Mouse (Mus musculus): ENCODE measurements around the gene Mnx1.

The Mnx1 gene

DNA sequence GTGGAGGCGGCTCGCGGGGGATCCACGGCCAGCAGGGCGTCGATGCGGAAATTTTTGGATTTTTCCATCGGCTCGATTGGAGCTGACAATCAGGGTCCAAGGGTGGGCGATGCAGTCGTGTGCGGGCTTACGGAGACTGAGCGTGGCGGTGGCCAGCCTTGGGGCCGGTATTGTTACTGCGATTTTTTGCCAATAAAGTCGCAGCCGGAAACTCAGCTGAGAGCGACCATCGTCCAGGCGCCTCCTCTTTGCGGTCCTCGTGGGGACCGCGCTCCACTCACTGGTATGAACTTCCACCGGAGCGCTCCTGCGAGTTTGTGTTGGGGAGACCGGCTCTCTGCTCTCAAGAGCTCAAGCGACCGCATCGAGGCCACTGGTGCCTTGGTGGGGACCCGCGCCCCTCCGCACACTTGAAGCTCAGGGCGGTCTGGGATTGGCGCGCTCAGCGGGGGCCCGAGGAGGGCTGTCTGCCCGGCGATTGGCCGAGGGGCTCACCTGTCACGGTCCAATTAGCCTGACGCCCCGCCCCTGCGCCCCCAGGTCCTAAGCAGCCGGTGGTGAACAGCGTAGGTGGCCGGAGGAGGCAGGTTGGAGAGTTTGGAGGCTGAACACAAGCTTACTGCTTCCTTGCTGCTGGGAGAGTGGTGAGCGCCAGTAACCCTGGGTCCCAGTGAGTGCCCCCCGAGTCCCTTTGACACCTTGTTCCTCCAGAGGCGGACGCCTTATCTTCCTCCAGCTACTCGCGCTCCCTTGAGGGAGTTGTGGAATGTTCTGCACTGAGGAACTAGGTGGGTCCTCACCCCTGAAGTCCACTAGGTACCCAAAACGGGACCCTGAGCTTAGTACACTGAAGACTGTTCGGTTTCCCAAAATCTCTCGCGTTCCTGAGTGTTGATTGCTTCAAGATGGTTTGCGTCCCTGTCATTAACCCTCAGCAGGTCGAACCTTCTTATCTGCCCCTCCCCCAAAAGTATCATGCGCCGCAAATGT, at the start of gene Mnx1:
Gene Mnx1, minus strand, starts transcription at position 263 of the 990 bp plus-strand sequence.
- DNase-seq (ENCODE audit: low spot score in 2 of 2): no peak

DNA sequence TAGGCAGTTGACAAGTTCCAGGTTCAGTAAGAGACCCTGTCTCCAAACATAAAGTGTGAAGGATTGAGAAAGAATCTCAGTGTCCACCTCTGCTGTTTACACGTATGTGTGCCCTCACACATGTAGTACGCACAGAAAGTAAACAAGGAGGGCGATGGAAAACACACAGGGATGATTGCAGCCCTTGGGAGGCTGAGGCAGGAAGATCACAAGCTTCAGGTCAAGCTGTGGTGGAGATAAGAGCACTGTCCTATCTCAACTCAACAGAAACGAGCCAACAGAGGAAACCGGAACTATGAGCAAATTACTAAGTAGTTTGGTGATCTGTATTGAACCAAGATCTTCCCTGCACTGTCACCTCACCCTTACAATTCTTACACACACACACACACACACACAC, 38.2 kb upstream of the Mnx1 start:
- DNase-seq (ENCODE audit: low spot score in 2 of 2): no peak

GRCm38 (mm10) chr5:29515888-29516287, 37.6 kb upstream of the Mnx1 start:
- no peak for DNase-seq (ENCODE audit: low spot score in 2 of 2)

GRCm38 (mm10) chr5:29507013-29507412, 28.7 kb upstream of the Mnx1 start:
- DNase-seq (ENCODE audit: low spot score in 2 of 2): no peak

- DNase-seq (ENCODE audit: low spot score in 2 of 2): no peak
Observed at GRCm38 (mm10) chr5:29487321-29487720, 9.1 kb upstream of the Mnx1 start.

DNA sequence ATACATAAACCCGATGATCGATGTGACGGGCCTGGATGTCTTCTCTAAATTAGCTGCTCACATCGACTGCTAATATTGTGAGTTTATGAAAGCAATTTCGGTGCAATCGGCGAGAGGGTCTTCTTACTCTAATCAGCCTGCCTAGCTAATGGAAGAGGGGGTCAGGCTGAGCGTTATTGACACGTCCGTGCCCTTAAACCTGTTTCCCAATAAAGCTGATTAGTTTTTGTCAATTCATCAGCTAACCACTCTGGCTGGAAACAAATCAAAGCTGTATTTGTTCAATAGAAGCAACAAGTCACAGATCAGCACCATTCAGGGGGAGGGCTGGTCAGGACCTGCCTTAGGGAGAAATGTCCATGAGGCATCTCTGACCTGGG, 7.7 kb upstream of the Mnx1 start:
- no peak for DNase-seq (ENCODE audit: low spot score in 2 of 2)

- DNase-seq (ENCODE audit: low spot score in 2 of 2): no peak
Observed at GRCm38 (mm10) chr5:29484965-29485940, 7.0 kb upstream of the Mnx1 start.

DNA sequence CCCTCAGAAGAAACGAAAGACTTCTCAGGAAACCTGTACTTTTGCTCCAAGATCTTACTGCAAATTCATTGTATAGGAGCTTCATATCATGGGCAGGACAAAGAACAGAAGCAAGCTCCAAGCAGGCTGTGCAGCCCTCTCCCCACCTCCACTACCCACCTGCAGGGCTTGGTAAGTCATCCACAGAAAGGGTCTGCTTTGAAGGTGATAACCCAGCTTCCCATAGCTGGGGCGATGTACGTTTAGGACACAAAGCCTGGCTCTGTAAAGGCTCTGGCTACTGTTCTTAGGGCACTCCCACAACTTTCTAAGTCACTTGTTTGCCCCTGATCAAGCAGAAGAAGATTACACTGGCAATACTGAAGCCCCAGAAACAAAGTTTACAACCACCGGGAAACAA, 5.5 kb upstream of the Mnx1 start:
- no peak for DNase-seq (ENCODE audit: low spot score in 2 of 2)

DNA sequence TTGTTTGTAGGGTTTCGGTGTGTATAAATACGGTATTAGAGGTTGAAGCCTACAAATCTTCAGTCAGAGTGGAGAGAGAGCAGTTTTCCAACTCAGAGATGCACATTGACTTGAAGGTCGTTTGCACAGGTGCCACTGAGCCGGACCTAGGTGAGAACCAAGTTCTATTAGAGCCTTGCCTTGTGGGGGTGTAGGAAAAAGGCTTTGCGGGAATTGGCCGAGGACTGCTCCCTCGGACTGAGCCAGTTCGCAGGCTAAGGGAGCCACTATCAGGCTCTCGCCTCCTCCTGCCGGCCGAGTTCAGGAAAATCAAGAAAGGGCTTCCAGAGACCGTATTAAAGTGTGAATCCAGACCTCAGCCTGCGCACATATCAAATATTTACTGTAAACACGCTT, 926 bp upstream of the Mnx1 start:
- DNase-seq (ENCODE audit: low spot score in 2 of 2): no peak

GRCm38 (mm10) chr5:29477474-29478207, 629 bp downstream of the Mnx1 start:
- DNase-seq (ENCODE audit: low spot score in 2 of 2): no peak

DNA sequence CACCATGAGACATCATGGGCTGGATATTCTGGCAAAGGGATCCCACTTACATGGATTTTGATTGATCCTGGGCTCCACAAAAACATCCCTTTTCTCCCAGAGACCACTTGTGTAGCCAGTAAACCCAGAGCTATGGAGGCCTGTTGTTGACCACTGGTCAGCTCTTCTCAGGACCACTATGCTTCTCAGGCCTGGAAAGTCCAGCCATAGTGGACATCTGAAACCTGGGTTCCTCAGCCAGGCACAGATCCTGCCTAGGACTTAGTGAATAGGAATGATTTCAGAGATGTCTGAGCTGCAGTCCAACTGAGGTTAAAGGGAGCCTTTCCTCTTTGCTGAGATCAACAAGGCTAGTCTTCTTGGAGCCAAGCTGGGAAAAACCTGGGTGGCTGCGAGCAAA, 2.2 kb downstream of the Mnx1 start:
- no peak for DNase-seq (ENCODE audit: low spot score in 2 of 2)

GRCm38 (mm10) chr5:29475556-29475955, 2.7 kb downstream of the Mnx1 start:
- no peak for DNase-seq (ENCODE audit: low spot score in 2 of 2)

- no peak for DNase-seq (ENCODE audit: low spot score in 2 of 2)
Observed at GRCm38 (mm10) chr5:29475041-29475440, 3.2 kb downstream of the Mnx1 start.

DNA sequence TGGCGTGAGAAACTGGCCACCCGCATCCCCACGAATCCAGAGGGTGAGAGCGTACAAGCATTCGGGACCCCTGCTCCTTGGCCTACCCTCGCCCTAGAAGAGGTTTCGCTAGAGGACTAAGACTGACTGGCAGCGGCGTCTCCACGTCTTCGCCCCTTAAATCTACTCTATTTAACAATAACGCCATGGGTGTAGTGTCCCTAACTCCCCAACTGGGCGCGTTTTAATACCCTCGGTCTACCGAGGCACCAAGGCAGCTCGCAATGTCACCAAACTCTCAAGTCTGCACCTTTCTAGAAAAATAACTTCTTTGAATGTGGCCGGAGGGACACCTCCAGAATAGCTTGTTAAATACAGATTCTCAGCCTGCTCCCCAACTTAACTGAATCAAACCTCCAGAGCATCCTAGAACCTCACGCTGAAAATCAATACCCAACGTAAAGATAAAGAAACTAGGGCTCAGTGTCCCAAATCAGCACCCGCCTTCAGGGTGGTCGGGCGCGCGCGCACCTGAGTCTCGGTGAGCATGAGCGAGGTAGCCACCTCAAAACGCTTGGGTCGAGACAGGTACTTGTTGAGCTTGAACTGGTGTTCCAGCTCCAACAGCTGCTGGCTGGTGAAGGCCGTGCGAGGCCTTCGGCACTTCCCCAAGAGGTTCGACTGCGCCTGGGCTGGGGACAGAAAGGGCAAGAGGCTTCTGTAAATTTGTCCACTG, 3.9 kb downstream of the Mnx1 start:
- no peak for DNase-seq (ENCODE audit: low spot score in 2 of 2)

DNA sequence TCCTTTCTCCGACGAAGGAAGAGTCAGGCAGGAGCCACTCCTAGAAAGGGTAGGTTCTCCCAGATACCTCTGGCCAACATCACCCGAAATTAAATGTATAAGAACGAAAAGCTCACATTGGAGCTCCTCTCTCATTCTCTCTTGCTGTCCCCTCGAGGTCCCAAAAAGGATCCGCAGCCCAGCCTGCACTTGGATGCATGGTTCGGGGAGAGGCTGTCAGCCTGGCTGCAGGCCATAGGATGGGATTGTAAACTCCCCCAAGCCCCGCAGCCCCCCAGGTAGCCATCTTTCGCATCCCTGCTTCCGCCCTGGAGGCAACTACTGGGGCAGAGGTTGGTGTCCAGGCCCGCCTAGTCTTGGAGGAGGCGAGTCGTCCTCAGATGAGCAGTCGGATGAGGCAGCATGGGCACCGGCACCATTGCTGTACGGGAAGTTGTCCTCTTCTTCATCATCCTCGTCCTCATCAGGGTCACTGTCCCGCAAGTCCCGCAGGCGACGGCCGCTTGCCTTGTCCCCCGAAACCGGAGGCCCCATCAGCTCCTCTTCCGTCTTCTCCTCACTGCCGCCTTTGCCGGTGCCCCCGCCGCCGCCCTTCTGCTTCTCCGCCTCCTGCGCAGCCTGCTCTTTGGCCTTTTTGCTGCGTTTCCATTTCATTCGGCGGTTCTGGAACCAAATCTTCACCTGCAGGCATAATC, 4.6 kb downstream of the Mnx1 start:
- no peak for DNase-seq (ENCODE audit: low spot score in 2 of 2)

DNA sequence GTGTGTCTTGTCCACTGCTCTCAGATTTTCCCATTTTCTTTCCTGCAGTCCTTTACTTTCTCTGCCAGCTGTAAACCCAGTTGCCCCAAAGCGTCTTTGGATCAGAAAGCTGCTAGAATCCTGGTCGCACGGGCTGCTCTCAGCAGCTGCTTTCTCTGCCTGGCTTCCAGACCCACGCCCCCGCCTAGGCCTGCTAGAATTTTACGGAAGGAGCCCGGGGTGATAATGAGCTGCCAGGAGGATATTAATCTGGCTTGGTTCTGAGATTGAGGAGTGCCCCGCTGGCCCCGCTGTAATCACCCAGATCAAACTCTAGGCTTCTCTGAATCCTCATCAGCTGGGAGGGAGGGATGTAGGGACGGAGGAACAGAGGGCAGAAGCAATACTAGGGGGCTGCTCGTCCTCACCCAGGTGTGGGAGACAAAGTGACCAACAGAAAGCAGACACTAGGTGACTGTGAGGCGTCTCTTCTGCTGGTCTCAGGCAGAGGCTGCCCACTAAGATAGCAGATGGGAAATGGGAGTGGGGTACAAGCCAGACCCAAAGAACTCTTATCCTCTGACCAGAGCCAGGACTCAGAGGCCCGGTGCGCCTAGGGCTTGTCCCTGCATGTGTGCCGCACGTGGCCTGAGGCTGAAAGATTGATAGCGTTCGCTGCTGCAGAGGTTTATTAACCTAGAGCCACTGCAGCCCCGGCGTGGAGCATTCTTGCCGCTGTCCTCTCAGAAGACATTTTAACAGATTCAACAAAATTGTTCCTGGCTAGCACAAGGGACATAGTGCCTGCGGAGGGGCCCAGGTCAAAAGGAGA, 6.2 kb downstream of the Mnx1 start:
- no peak for DNase-seq (ENCODE audit: low spot score in 2 of 2)

DNA sequence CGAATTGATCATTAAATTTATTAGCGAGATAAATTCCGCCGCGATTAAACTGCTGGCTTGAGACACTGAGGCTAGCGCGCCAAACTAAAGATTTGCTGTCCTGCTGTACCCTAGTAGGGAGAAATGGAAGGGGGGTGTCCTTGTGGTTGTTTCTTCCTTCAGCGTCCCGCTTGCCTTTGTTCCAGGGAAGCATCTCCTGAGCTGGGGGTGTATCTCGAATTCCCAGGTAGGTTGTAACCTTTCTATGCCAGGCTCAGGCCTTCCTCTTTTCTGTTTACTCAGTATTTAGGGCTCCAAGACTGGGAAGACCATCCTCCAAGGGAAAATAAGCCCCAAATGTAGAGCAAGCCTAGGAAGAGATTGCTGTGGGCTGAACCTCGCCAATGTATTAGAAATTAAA, 6.9 kb downstream of the Mnx1 start:
- DNase-seq (ENCODE audit: low spot score in 2 of 2): no peak

DNA sequence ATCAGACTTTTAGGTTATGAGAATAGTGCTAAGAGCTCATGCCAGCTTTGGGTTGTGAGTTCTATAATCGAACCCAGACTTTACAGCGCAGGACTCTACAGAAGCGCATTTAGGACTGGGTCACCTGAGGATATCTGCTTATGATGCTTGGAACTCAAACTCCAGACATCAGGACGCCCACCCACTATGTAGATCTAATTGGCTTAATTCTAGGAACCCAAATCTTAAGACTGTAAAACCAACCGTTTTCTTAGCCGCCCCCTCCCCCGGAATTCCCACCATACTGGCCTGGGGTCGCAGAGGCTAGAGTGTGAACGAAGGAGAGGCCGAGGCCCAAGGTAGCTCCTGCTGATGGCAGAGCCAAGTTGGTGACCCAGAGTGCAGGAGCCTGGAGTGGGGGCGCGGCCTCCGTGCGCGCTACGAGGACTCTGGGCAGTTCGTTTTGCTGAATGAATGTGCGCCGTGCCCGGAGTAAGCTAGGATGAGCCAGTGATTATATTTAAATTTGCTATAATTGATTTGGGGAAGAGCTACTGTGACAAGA, 7.3 kb downstream of the Mnx1 start:
- DNase-seq (ENCODE audit: low spot score in 2 of 2): no peak

GRCm38 (mm10) chr5:29470271-29470670, 8.0 kb downstream of the Mnx1 start:
- no peak for DNase-seq (ENCODE audit: low spot score in 2 of 2)

Measured in left cerebral cortex, adult 9 months (tissue).